ENCODE assay signal across 8 mouse cellular contexts in genomic region chr17:84004237-84004636, GRCm38 (mm10).
DNase-seq lines count a peak whose midpoint lies in the region; ATAC-seq and TF ChIP-seq lines count a peak whose summit lies in the region.

No protein-coding gene starts in this region.

- 53% methylated on average over 6 of the region's 6 CpGs for whole genome bisulfite sequencing in kidney, postnatal 0 days
- WGBS in stomach, embryonic 15.5 days = 50% methylated on average over 6 of the region's 6 CpGs

- no peaks in the 10 kb centered on the region for H3K36me3 ChIP-seq in kidney, postnatal 0 days (ENCODE audit: insufficient read depth, low read length)
- no peaks in the 10 kb centered on the region for H3K36me3 ChIP-seq in stomach, embryonic 15.5 days

- DNase-seq in kidney, postnatal 0 days (ENCODE audit: low spot score) = no peak
- no peak for DNase-seq in kidney, postnatal 14 days
- DNase-seq in ES-CJ7 (ENCODE audit: low read depth, low spot score) = peak; percentile 47
- no peak for DNase-seq in left cerebral cortex, postnatal 14 days (ENCODE audit: low spot score in 2 of 2)
- DNase-seq in kidney, adult 18-20 months = no peak
- no peak for DNase-seq in urinary bladder, adult 18-20 months (ENCODE audit: low spot score in 2 of 2)

- H3K4me1 ChIP-seq in kidney, postnatal 0 days (replicated peaks; ENCODE audit: insufficient read depth, low read length) = no peaks in the 10 kb centered on the region; the same call in 1 of the 2 replicates
- peaks cover 10% of the 10 kb centered on the region for H3K4me1 ChIP-seq in stomach, embryonic 15.5 days

- TF ChIP-seq CTCF in kidney, postnatal 0 days (IDR thresholded peaks at IDR 0.05; ENCODE audit: low read depth) = no peak

- ATAC-seq in kidney, postnatal 0 days (replicated peaks; ENCODE audit: low FRiP score, low read depth) = no peak
- peak; percentile 89 for ATAC-seq in inflammation-experienced regulatory T-cells, adult 6 months
- ATAC-seq in stomach, embryonic 15.5 days (ENCODE audit: insufficient read depth, low FRiP score, low read depth) = no peak

- no peaks in the 10 kb centered on the region for H3K27me3 ChIP-seq in kidney, postnatal 0 days (ENCODE audit: insufficient read depth, low read length)
- H3K27me3 ChIP-seq in stomach, embryonic 15.5 days (replicated peaks) = no peaks in the 10 kb centered on the region

- H3K4me3 ChIP-seq in kidney, postnatal 0 days (replicated peaks; ENCODE audit: low read depth, low read length) = no peak overlapping the region
- no peak overlapping the region for H3K4me3 ChIP-seq in stomach, embryonic 15.5 days (replicated peaks)

- intact Hi-C loops in left cerebral cortex, postnatal 14 days (cut with DNase I) = no loop called here

- H3K27ac ChIP-seq in kidney, postnatal 0 days = peak overlapping the region; percentile 2; the same call in 1 of the 2 replicates
- peak overlapping the region; percentile 65 for H3K27ac ChIP-seq in stomach, embryonic 15.5 days

- no peaks in the 10 kb centered on the region for H3K9me3 ChIP-seq in kidney, postnatal 0 days (replicated peaks; ENCODE audit: low read length)
- no peaks in the 10 kb centered on the region for H3K9me3 ChIP-seq in stomach, embryonic 15.5 days

- H3K4me2 ChIP-seq in kidney, postnatal 0 days (ENCODE audit: low read length) = no peak overlapping the region
- H3K4me2 ChIP-seq in stomach, embryonic 15.5 days = no peak overlapping the region

- no peak overlapping the region for H3K9ac ChIP-seq in kidney, postnatal 0 days (ENCODE audit: low read depth, low read length)
- H3K9ac ChIP-seq in stomach, embryonic 15.5 days = no peak overlapping the region
